ENCODE assay signal across 8 mouse cellular contexts in genomic region chr9:99799387-99800021, GRCm38 (mm10).
DNase-seq lines count a peak whose midpoint lies in the region; ATAC-seq lines count a peak whose summit lies in the region.

No protein-coding gene starts in this region.

- DNase-seq in cerebellum, postnatal 10 days = peak; percentile 16 to 26
- no peak for DNase-seq in cerebellum, adult 8-10 months
- DNase-seq in right cerebral cortex, adult 18-20 months = peak; percentile 3
- DNase-seq in right cerebral cortex, postnatal 36 days (ENCODE audit: low spot score in 2 of 2) = no peak
- peak; percentile 84 for DNase-seq in midbrain, embryonic 14.5 days
- no peak for DNase-seq in thymus, postnatal 25 days
- no peak for DNase-seq in urinary bladder, postnatal 4 days (ENCODE audit: low spot score in 2 of 2)

- peak overlapping the region; percentile 36 for H3K4me3 ChIP-seq in kidney, embryonic 15.5 days (replicated peaks)
- peak overlapping the region; percentile 31 for H3K4me3 ChIP-seq in midbrain, embryonic 14.5 days (replicated peaks; ENCODE audit: low read depth, low read length)

- no peaks in the 10 kb centered on the region for H3K27me3 ChIP-seq in kidney, embryonic 15.5 days
- H3K27me3 ChIP-seq in midbrain, embryonic 14.5 days (ENCODE audit: control insufficient read depth, insufficient read depth, low read length) = peaks cover under 1% of the 10 kb centered on the region; the same call in 1 of the 2 replicates

- H3K4me1 ChIP-seq in kidney, embryonic 15.5 days = peaks cover 22% of the 10 kb centered on the region
- H3K4me1 ChIP-seq in midbrain, embryonic 14.5 days (ENCODE audit: control insufficient read depth, insufficient read depth, low read length) = peaks cover 26% of the 10 kb centered on the region

- peak overlapping the region; percentile 78 for H3K4me2 ChIP-seq in kidney, embryonic 15.5 days
- peak overlapping the region; percentile 58 for H3K4me2 ChIP-seq in midbrain, embryonic 14.5 days (ENCODE audit: low read length)

- 0 out of 2 replicates have a peak overlapping the region, but pooled peaks have one; percentile 3 for H3K9ac ChIP-seq in kidney, embryonic 15.5 days
- H3K9ac ChIP-seq in midbrain, embryonic 14.5 days (replicated peaks; ENCODE audit: low read length) = peak overlapping the region; percentile 13; the same call in 1 of the 2 replicates

- ATAC-seq in kidney, embryonic 15.5 days (replicated peaks; ENCODE audit: low FRiP score) = peak; percentile 93
- ATAC-seq in midbrain, embryonic 14.5 days (ENCODE audit: low FRiP score, low TSS enrichment) = peak; percentile 90

- H3K36me3 ChIP-seq in kidney, embryonic 15.5 days = no peaks in the 10 kb centered on the region
- H3K36me3 ChIP-seq in midbrain, embryonic 14.5 days (ENCODE audit: control insufficient read depth, insufficient read depth, low read length) = no peaks in the 10 kb centered on the region

- 1% methylated on average over 16 of the region's 16 CpGs for WGBS in kidney, embryonic 15.5 days
- WGBS in midbrain, embryonic 14.5 days = 1% methylated on average over 16 of the region's 16 CpGs

- H3K9me3 ChIP-seq in kidney, embryonic 15.5 days (replicated peaks) = no peaks in the 10 kb centered on the region
- no peaks in the 10 kb centered on the region for H3K9me3 ChIP-seq in midbrain, embryonic 14.5 days (ENCODE audit: control insufficient read depth, low read length)

- H3K27ac ChIP-seq in kidney, embryonic 15.5 days = peak overlapping the region; percentile 83
- H3K27ac ChIP-seq in midbrain, embryonic 14.5 days (replicated peaks; ENCODE audit: low read depth, low read length) = peak overlapping the region; percentile 82

Comparison
In these comparisons a context has a peak if more than half of its experiments do, and no peak if none do; other contexts are left out.
1. DNase-seq: peak in cerebellum, postnatal 10 days (2 of 2), right cerebral cortex, adult 18-20 months (single experiment) and midbrain, embryonic 14.5 days (single experiment); none in cerebellum, adult 8-10 months (single experiment), right cerebral cortex, postnatal 36 days (0 of 2), thymus, postnatal 25 days (single experiment) and urinary bladder, postnatal 4 days (0 of 2).